Mouse (Mus musculus) heart, postnatal 0 days (tissue): ENCODE measurements around the gene Slc26a11.

ENCODE experiments used
- CTCF ChIP-seq: IDR thresholded peaks from 2 replicates; pipeline ENCODE4 v1.5.1; 2016; ENCODE audit warnings: antibody characterized with exemption, control low read depth, low read depth
- EP300 ChIP-seq: IDR thresholded peaks from 2 replicates; pipeline ENCODE4 v1.6.1; 2016; ENCODE audit warnings: antibody characterized with exemption, low read depth

DNA sequence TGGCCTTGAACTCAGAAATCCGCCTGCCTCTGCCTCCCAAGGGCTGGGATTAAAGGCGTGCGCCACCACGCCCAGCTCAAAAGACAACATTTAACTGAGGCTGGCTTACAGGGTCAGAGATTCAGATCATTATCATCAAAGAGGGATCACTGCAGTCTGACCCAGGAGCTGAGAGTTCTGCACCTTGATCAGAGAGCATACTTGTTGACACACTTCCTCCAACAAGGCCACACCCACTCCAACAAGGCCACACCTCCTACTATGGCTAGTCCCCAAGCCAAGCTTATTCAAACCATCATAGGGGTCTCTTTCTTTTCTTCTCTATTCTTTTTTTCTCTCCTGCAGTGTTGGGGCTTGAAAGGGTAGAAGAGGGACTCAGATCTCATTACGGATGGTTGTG is 30.9 kb downstream of the Slc26a11 start:
- no peak for TF ChIP-seq CTCF
- no peak for TF ChIP-seq EP300
